Mouse (Mus musculus) spleen, adult 2 months (tissue): ENCODE data around the gene Trpc4ap. TPM values are rescaled to one million over a fixed set of nuclear protein-coding genes. Genes with fewer than 3 reads are reported as not detected.

ENCODE experiments used
- DNase-seq, 2 experiments: peaks; one replicate each; pipeline versions ENCODE4 v3.0.0 to v3.0.0-alpha.2; 2012 to 2021; ENCODE audit warnings: low spot score in 2 of 2, low read depth in 1 of 2
- H3K27ac ChIP-seq: fragments of 200-500 bp; 2 replicates; pipeline ENCODE4 v1.5.1; 2012; ENCODE audit warnings: low read length, inconsistent platforms; ENCODE audit not compliant: insufficient read depth
- H3K27me3 ChIP-seq: fragments of 200-500 bp; 2 replicates; pipeline ENCODE4 v1.6.1; 2012; ENCODE audit warnings: mild to moderate bottlenecking, moderate library complexity, low read length, inconsistent platforms; ENCODE audit not compliant: control insufficient read depth, insufficient read depth
- H3K36me3 ChIP-seq: fragments of 200-500 bp; 2 replicates; pipeline ENCODE4 v1.6.1; 2012; ENCODE audit warnings: mild to moderate bottlenecking, low read length, inconsistent platforms; ENCODE audit not compliant: control insufficient read depth, insufficient read depth
- H3K4me1 ChIP-seq: fragments of 200-500 bp; 2 replicates; pipeline ENCODE4 v1.6.1; 2011; ENCODE audit warnings: inconsistent platforms; ENCODE audit not compliant: control insufficient read depth, insufficient read depth, insufficient read length
- H3K4me3 ChIP-seq: fragments of 200-500 bp; 2 replicates; pipeline ENCODE4 v1.5.1; 2011; ENCODE audit warnings: mild to moderate bottlenecking, inconsistent platforms; ENCODE audit not compliant: insufficient read depth, insufficient read length; ENCODE audit errors: extremely low read depth
- CTCF ChIP-seq: fragments of 200-500 bp; IDR thresholded peaks from 2 replicates; pipeline ENCODE4 v1.5.1; 2011; ENCODE audit warnings: mild to moderate bottlenecking, inconsistent platforms; ENCODE audit not compliant: insufficient read depth, insufficient read length, insufficient replicate concordance; ENCODE audit errors: extremely low read depth
- POLR2A ChIP-seq: fragments of 200-500 bp; IDR thresholded peaks from 2 replicates; pipeline ENCODE4 v1.6.1; 2011; ENCODE audit warnings: low read depth, low read length, inconsistent platforms
- WGBS: fragments of 180-500 bp; shearing (Covaris S2); methylation state at CpG from one replicate; pipeline ENCODE4 v1.1.7; 2018; 5-methylcytosine and 5-hydroxymethylcytosine counted together
- polyA plus RNA-seq: library from polyadenylated mRNA; depleted of rRNA; stranded (reverse); fragments of >200 nt; gene quantifications from 2 replicates; pipeline ENCODE4 v1.2.3, GENCODE M21; 2012; rRNA removed

Gene Trpc4ap
- polyA plus RNA-seq, 1 experiment, result 144 TPM

DNA sequence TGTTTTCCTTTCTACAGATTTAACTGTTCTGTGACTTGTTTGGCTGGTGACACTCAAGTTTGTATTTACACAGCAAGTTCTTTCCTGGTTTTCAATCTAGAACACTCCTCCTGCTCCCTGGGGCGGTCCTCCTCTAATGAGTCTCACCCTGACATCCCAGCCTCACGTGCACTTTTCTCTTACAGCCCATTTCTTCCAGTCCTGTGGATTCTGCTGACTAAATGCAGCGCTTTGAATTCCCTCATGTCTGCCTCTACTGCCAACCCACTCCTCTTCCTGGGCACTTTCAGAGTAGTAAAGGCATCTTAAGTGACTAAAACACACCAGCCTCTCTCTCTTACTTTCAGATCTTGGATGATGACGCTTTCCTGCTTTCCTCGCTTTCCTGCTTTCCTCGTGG is 100.5 kb downstream of the Trpc4ap start:
- no peak for DNase-seq
- Histone ChIP-seq H3K4me1 (peaks cover 4% of the 10 kb centered on the region), H3K36me3 (no peaks in the 10 kb centered on the region), H3K27ac (no peak overlapping the region), H3K27me3 (no peaks in the 10 kb centered on the region), H3K4me3 (peak overlapping the region; percentile 66)
- WGBS, result 20% methylated on average over 6 of the region's 6 CpGs
- TF ChIP-seq POLR2A (no peak), CTCF (no peak)

DNA sequence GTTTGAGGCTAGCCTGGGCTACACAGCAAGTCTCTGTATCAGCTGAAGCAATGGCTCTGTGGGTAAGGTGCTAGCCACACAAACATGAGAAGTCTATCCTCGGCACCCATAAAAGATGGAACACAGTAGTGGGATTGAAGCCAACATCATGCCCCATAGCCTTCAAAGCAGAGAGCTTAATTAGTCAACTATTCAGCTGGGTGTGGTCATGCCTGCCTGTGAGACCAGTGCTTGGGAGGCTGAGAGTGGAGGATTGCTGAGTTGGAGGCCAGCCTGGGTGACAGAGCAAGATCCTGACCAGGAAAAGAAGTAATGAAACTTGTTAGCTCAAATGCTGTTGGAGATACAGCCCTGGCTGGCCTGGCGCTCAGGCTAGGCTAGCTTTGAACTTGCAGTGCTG is 101.3 kb downstream of the Trpc4ap start:
- DNase-seq, result no peak
- Histone ChIP-seq H3K36me3 (no peaks in the 10 kb centered on the region), H3K4me3 (no peak overlapping the region), H3K4me1 (peaks cover 4% of the 10 kb centered on the region), H3K27me3 (no peaks in the 10 kb centered on the region), H3K27ac (no peak overlapping the region)
- TF ChIP-seq CTCF, result no peak
- no peak for TF ChIP-seq POLR2A
- 98% methylated on average over 2 of the region's 2 CpGs for WGBS

DNA sequence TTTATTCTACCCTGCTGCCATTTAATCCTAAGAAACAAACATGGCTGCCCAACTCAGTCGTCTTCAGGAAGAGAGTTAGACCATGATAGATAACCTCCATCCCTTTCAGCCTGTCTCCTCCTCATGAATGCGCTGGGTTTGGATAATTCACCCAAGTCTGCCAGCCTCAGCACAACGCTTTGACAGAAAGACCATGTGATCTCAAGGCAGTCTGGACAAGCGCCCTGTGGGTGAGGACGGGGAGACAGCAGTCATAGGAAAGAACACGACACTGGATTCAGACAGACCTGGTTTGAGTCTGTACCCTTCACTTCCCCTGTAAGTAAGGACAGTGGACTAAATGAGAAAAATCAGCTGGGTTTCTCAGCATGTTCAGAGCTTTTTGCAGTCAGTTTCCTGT is 102.7 kb downstream of the Trpc4ap start:
- no peaks in the 10 kb centered on the region for H3K27me3 ChIP-seq
- H3K4me1 ChIP-seq, result peaks cover 4% of the 10 kb centered on the region
- TF ChIP-seq POLR2A, result no peak
- no peak for TF ChIP-seq CTCF
- no peak overlapping the region for H3K27ac ChIP-seq
- DNase-seq, result no peak
- H3K4me3 ChIP-seq, result no peak overlapping the region
- no peaks in the 10 kb centered on the region for H3K36me3 ChIP-seq
- WGBS, result 86% methylated on average over 6 of the region's 6 CpGs

DNA sequence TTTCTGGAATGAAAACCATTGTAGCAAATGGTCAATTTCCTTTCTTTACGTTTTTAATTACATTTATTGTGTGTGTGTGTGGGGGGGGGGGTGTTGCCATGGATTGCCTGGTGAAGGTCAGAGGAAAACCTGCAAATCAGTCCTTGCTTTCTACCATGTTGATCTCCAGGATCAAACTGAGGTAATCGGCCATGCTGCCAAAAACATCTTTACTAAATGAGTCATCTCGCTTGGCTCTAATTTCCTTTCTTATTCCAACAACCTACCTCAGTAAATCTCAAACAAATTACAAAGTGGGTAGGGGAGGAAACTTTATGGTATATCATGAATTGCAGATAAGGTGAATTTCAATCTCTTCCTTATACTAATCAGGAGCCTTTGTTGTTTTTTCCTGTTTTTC is 104.0 kb downstream of the Trpc4ap start:
- Histone ChIP-seq H3K36me3 (no peaks in the 10 kb centered on the region), H3K4me3 (no peak overlapping the region), H3K27me3 (no peaks in the 10 kb centered on the region), H3K4me1 (peaks cover 4% of the 10 kb centered on the region), H3K27ac (no peak overlapping the region)
- 88% methylated on average over 3 of the region's 3 CpGs for WGBS
- no peak for TF ChIP-seq POLR2A
- TF ChIP-seq CTCF, result no peak
- no peak for DNase-seq

DNA sequence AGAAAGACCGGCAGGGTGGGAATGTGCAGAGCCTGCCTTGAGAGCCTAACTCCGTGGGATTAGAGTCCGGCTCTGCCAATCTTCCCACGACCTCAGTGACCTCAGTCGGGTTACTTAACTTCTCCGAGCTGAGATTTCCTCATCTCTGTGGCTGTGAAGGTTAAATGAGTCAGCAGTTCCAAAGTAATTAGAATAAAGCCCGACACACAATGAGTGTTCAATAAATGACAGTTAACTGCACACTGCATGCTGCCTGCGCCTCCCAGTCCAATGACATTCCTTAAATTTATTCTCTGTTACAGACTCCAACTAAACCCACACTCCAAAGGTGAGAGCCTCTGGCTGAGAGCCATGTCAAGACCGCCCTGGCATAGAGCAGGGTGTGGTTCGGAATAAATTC is 106.7 kb downstream of the Trpc4ap start:
- no peak for DNase-seq
- no peak overlapping the region for H3K4me3 ChIP-seq
- 69% methylated on average over 10 of the region's 10 CpGs for WGBS
- no peaks in the 10 kb centered on the region; the same call in 1 of the 2 replicates for H3K4me1 ChIP-seq
- no peak overlapping the region for H3K27ac ChIP-seq
- no peak for TF ChIP-seq POLR2A
- TF ChIP-seq CTCF, result no peak
- no peaks in the 10 kb centered on the region; the same call in 1 of the 2 replicates for H3K36me3 ChIP-seq
- H3K27me3 ChIP-seq, result no peaks in the 10 kb centered on the region

DNA sequence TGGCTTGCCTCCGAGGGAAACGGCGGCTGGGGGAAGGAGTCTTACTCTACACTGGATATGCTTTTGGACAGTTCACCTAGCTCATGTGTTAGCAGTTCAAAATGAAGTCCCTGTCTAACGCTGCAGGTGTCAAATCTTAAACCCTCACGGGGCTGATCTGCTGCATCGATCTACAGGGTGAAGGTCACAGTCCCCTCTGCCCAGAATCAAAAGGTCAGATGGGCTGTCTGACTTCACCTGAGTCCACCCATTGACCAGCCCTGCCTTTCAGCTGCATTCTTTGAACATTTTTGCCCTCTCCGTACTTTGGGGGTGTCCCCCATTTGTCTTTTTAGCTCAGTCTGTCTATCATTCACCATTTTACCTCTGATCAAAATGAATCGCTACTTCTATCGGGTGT is 107.1 kb downstream of the Trpc4ap start:
- no peak overlapping the region for H3K27ac ChIP-seq
- no peak for DNase-seq
- TF ChIP-seq CTCF, result no peak
- no peak for TF ChIP-seq POLR2A
- H3K27me3 ChIP-seq, result no peaks in the 10 kb centered on the region
- no peaks in the 10 kb centered on the region; the same call in 1 of the 2 replicates for H3K36me3 ChIP-seq
- H3K4me1 ChIP-seq, result no peaks in the 10 kb centered on the region; the same call in 1 of the 2 replicates
- 91% methylated on average over 9 of the region's 9 CpGs for WGBS
- H3K4me3 ChIP-seq, result no peak overlapping the region

Other genes with a start within 250 kb of the Trpc4ap start
- gene Ncoa6, start 218.5 kb downstream of the Trpc4ap start, polyA plus RNA-seq, result 41.8 and 59.8 TPM in 2 replicates
- gene Acss2, start 174.4 kb downstream of the Trpc4ap start, polyA plus RNA-seq, result 13.1 TPM in 2 replicates
- gene Ggt7, start 174.1 kb downstream of the Trpc4ap start, polyA plus RNA-seq, result 8.1 and 9.6 TPM in 2 replicates
- 9.9 and 11.3 TPM in 2 replicates for gene Gss, start 99.6 kb downstream of the Trpc4ap start, polyA plus RNA-seq
- 0.04 TPM in 2 replicates for gene Myh7b, start 81.2 kb downstream of the Trpc4ap start, polyA plus RNA-seq
- 65.0 and 70.8 TPM in 2 replicates for gene Edem2, start 37.1 kb upstream of the Trpc4ap start, polyA plus RNA-seq
- not detected in 2 replicates for gene Gm17581, start 43.5 kb upstream of the Trpc4ap start, polyA plus RNA-seq
- 9.0 and 10.5 TPM in 2 replicates for gene Procr, start 58.7 kb upstream of the Trpc4ap start, polyA plus RNA-seq
- 0.01 TPM in 1 of 2 replicates, not detected in the other for gene Mmp24, start 83.0 kb upstream of the Trpc4ap start, polyA plus RNA-seq
- gene BC029722, start 127.0 kb upstream of the Trpc4ap start, polyA plus RNA-seq, result 31.9 and 43.7 TPM in 2 replicates
- gene Eif6, start 134.5 kb upstream of the Trpc4ap start, polyA plus RNA-seq, result 77.0 and 90.7 TPM in 2 replicates
- not detected in 2 replicates for gene Fam83c, start 142.5 kb upstream of the Trpc4ap start, polyA plus RNA-seq
- gene Uqcc1, start 237.9 kb upstream of the Trpc4ap start, polyA plus RNA-seq, result 8.7 and 12.1 TPM in 2 replicates
- not detected in 2 replicates for gene Gm15557, start 248.3 kb upstream of the Trpc4ap start, polyA plus RNA-seq